Mouse (Mus musculus) heart, embryonic 12.5 days (tissue): ENCODE measurements around the gene Pla1a. TPM values are rescaled to one million over a fixed set of nuclear protein-coding genes. Genes with fewer than 3 reads are reported as not detected.

ENCODE experiments used
- ATAC-seq: fragments of 200-750 bp; cut with Nextera tagmentation; 2 replicates; pipeline ENCODE4 v1.8.0; 2017; ENCODE audit warnings: moderate TSS enrichment, moderate library complexity; ENCODE audit not compliant: insufficient number of reproducible peaks, low FRiP score
- H3K27ac ChIP-seq: fragments of 300-500 bp; sonication (generic); 2 replicates; pipeline ENCODE4 v1.5.1; 2016; ENCODE audit warnings: mild to moderate bottlenecking, moderate library complexity; ENCODE audit not compliant: poor library complexity, severe bottlenecking
- H3K27me3 ChIP-seq: fragments of 300-500 bp; sonication (generic); replicated peaks from 2 replicates; pipeline ENCODE4 v1.6.1; 2016; ENCODE audit warnings: mild to moderate bottlenecking, moderate library complexity
- H3K36me3 ChIP-seq: fragments of 300-500 bp; sonication (generic); 2 replicates; pipeline ENCODE4 v1.6.1; 2016; ENCODE audit warnings: mild to moderate bottlenecking, moderate library complexity
- H3K4me1 ChIP-seq: fragments of 300-500 bp; sonication (generic); replicated peaks from 2 replicates; pipeline ENCODE4 v1.6.1; 2016; ENCODE audit warnings: mild to moderate bottlenecking
- H3K4me2 ChIP-seq: fragments of 300-500 bp; sonication (generic); 2 replicates; pipeline ENCODE4 v1.6.1; 2016; ENCODE audit warnings: mild to moderate bottlenecking, moderate library complexity
- H3K4me3 ChIP-seq: fragments of 300-500 bp; sonication (generic); 2 replicates; pipeline ENCODE4 v1.5.1; 2016; ENCODE audit warnings: mild to moderate bottlenecking
- H3K9ac ChIP-seq: fragments of 300-500 bp; sonication (generic); 2 replicates; pipeline ENCODE4 v1.6.1; 2016; ENCODE audit warnings: mild to moderate bottlenecking, moderate library complexity
- H3K9me3 ChIP-seq: fragments of 300-500 bp; sonication (generic); replicated peaks from 2 replicates; pipeline ENCODE4 v1.6.1; 2016; ENCODE audit warnings: mild to moderate bottlenecking, moderate library complexity
- WGBS: fragments of 180-500 bp; shearing (Covaris S2); methylation state at CpG from one replicate; pipeline ENCODE4 v1.1.7; 2016; 5-methylcytosine and 5-hydroxymethylcytosine counted together
- polyA plus RNA-seq: library from polyadenylated mRNA; unstranded; fragments of >200 nt; fragmentation: Nextera tagmentation; extraction: Ambion mirVana; gene quantifications from 2 replicates; pipeline ENCODE4 v1.2.1, GENCODE M21; 2016

Pla1a gene
- polyA plus RNA-seq, 1 experiment from 2014 or later = 0.17 TPM

- H3K4me1 ChIP-seq = peaks cover 53% of the 10 kb centered on the region
Measured at GRCm38 (mm10) chr16:38350939-38351338, 82.0 kb downstream of the Pla1a start.

GRCm38 (mm10) chr16:38350361-38350855 is 82.5 kb downstream of the Pla1a start:
- Histone ChIP-seq H3K4me2 (peak overlapping the region; percentile 53), H3K4me3 (no peak overlapping the region), H3K27me3 (no peaks in the 10 kb centered on the region), H3K27ac (peak overlapping the region; percentile 94), H3K36me3 (peaks cover 31% of the 10 kb centered on the region), H3K9ac (peak overlapping the region; percentile 31; the same call in 1 of the 2 replicates), H3K4me1 (peaks cover 53% of the 10 kb centered on the region), H3K9me3 (no peaks in the 10 kb centered on the region)
- 10% methylated on average over 7 of the region's 7 CpGs for WGBS
- ATAC-seq = peak; percentile 79

More at GRCm38 (mm10) chr16:38350939-38351338, 82.0 kb downstream of the Pla1a start:
- Histone ChIP-seq H3K4me2 (peak overlapping the region; percentile 39; the same call in 1 of the 2 replicates), H3K9me3 (no peaks in the 10 kb centered on the region), H3K4me3 (no peak overlapping the region), H3K27me3 (no peaks in the 10 kb centered on the region), H3K36me3 (peaks cover 31% of the 10 kb centered on the region), H3K27ac (peak overlapping the region; percentile 94), H3K9ac (peak overlapping the region; percentile 48; the same call in 1 of the 2 replicates)
- WGBS = 31% methylated on average over 6 of the region's 6 CpGs
- ATAC-seq = no peak

GRCm38 (mm10) chr16:38349881-38350280 is 83.1 kb downstream of the Pla1a start:
- peak overlapping the region; percentile 94 for H3K27ac ChIP-seq

DNA sequence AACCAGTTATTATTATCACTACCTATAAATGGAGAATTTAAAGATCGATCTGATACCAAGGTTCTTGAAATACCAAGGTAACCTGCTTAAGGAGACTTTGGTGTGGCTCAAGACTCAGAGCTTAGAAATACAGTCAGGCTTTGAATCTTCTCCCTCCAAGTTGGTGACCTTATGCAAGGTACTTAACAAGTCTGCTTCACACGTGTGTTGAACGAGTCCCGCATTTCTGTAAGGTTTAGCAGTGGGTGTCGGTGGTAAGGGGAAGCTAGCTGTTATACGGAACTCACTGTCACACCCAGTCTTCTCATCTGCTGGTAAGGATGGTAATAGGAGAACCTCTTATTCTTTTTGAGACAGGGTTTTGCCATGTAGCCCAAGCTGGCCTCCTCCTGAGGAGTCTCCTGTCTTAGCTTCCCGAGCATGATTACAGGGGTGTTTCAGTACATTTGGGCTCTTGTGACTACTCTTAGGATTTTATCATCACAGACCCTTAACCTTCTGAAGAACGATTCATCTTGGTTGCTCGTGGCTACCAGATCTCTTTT is 84.7 kb downstream of the Pla1a start:
- H3K4me2 ChIP-seq = peak overlapping the region; percentile 54

More at GRCm38 (mm10) chr16:38349881-38350280, 83.1 kb downstream of the Pla1a start:
- peak overlapping the region; percentile 53 for H3K4me2 ChIP-seq
- peaks cover 31% of the 10 kb centered on the region for H3K36me3 ChIP-seq
- H3K9me3 ChIP-seq = no peaks in the 10 kb centered on the region
- ATAC-seq = no peak
- 77% methylated on average over 2 of the region's 2 CpGs for WGBS
- H3K4me1 ChIP-seq = peaks cover 55% of the 10 kb centered on the region
- H3K9ac ChIP-seq = 0 out of 2 replicates have a peak overlapping the region, but pooled peaks have one; percentile 31
- H3K4me3 ChIP-seq = no peak overlapping the region
- no peaks in the 10 kb centered on the region for H3K27me3 ChIP-seq

GRCm38 (mm10) chr16:38347588-38347987 is 85.4 kb downstream of the Pla1a start:
- Histone ChIP-seq H3K36me3 (peaks cover 26% of the 10 kb centered on the region), H3K27me3 (no peaks in the 10 kb centered on the region), H3K9me3 (no peaks in the 10 kb centered on the region), H3K27ac (no peak overlapping the region), H3K4me3 (peak overlapping the region; percentile 70), H3K4me1 (peaks cover 48% of the 10 kb centered on the region), H3K9ac (no peak overlapping the region), H3K4me2 (peak overlapping the region; percentile 67)
- WGBS = 56% methylated on average over 6 of the region's 6 CpGs
- ATAC-seq = no peak

More for the DNA sequence above, 84.7 kb downstream of the Pla1a start:
- Histone ChIP-seq H3K27me3 (no peaks in the 10 kb centered on the region), H3K9ac (0 out of 2 replicates have a peak overlapping the region, but pooled peaks have one; percentile 41), H3K4me1 (peaks cover 48% of the 10 kb centered on the region), H3K9me3 (no peaks in the 10 kb centered on the region), H3K36me3 (peaks cover 26% of the 10 kb centered on the region), H3K27ac (no peak overlapping the region), H3K4me3 (0 out of 2 replicates have a peak overlapping the region, but pooled peaks have one; percentile 10)
- 69% methylated on average over 9 of the region's 9 CpGs for WGBS
- ATAC-seq = no peak

GRCm38 (mm10) chr16:38346529-38347325 is 86.2 kb downstream of the Pla1a start, which contains the start of the genes Cox17 and Gm21987:
Gene Cox17 (plus strand): TSS chr16:38346991.
Gene Gm21987 (plus strand): TSS chr16:38347040.
- no peaks in the 10 kb centered on the region for H3K27me3 ChIP-seq
- peak within 1 kb of the TSS; percentile 95 for H3K27ac ChIP-seq
- H3K36me3 ChIP-seq = peaks cover 20% of the 10 kb centered on the region
- H3K4me1 ChIP-seq = peaks cover 42% of the 10 kb centered on the region
- peak; percentile 93 for ATAC-seq
- H3K9ac ChIP-seq = peak within 1 kb of the TSS; percentile 79
- peak within 1 kb of the TSS; percentile 67 for H3K4me2 ChIP-seq
- peak within 1 kb of the TSS; percentile 70 for H3K4me3 ChIP-seq
- WGBS = 3% methylated on average over 35 of the region's 35 CpGs
- no peaks in the 10 kb centered on the region for H3K9me3 ChIP-seq

Other genes starting within 250 kb of the Pla1a start
- not detected in 2 replicates for gene Nr1i2, start 138.3 kb downstream of the Pla1a start, polyA plus RNA-seq
- 0.09 TPM in 1 of 2 replicates, not detected in the other for gene Maats1, start 91.0 kb downstream of the Pla1a start, polyA plus RNA-seq
- gene Cox17, start 86.2 kb downstream of the Pla1a start, polyA plus RNA-seq = 301 and 307 TPM in 2 replicates
- gene Gm21987, start 86.1 kb downstream of the Pla1a start, polyA plus RNA-seq = 2.5 and 3.8 TPM in 2 replicates
- gene Popdc2, start 70.9 kb downstream of the Pla1a start, polyA plus RNA-seq = 308 and 330 TPM in 2 replicates
- gene Adprh, start 19.6 kb upstream of the Pla1a start, polyA plus RNA-seq = 115 TPM in 2 replicates
- gene Cd80, start 22.4 kb upstream of the Pla1a start, polyA plus RNA-seq = 0.60 and 0.73 TPM in 2 replicates
- gene Timmdc1, start 89.5 kb upstream of the Pla1a start, polyA plus RNA-seq = 33.5 and 35.6 TPM in 2 replicates
- 40.5 and 42.0 TPM in 2 replicates for gene Poglut1, start 117.1 kb upstream of the Pla1a start, polyA plus RNA-seq
- 66.2 and 74.5 TPM in 2 replicates for gene Tmem39a, start 125.6 kb upstream of the Pla1a start, polyA plus RNA-seq